Mouse (Mus musculus): ENCODE measurements at regions not wholly inside any gene's neighbourhood (a gene's known extent, or its start where the extent isn't known, plus 50 kb on each side); places are given as distances from the start of the nearest gene placed in this dataset.
A peak's percentile ranks its signal among the peaks of the same experiment; 100 is the strongest.

- no peak overlapping the region for H3K4me2 ChIP-seq
- H3K4me3 ChIP-seq = no peak overlapping the region
- H3K9ac ChIP-seq = no peak overlapping the region
- WGBS = 85% methylated on average over 3 of the region's 3 CpGs
- no peaks in the 10 kb centered on the region for H3K27me3 ChIP-seq
- H3K36me3 ChIP-seq = no peaks in the 10 kb centered on the region
- no peaks in the 10 kb centered on the region for H3K9me3 ChIP-seq
- H3K27ac ChIP-seq = no peak overlapping the region
- ATAC-seq (ENCODE audit: insufficient number of reproducible peaks, insufficient read depth, low FRiP score, low TSS enrichment, low read depth) = no peak
- H3K4me1 ChIP-seq = no peaks in the 10 kb centered on the region
Observed at GRCm38 (mm10) chr6:120614526-120614925, 51.6 kb upstream of the Cecr2 start.

- no peaks in the 10 kb centered on the region for H3K36me3 ChIP-seq
- no peak overlapping the region for H3K27ac ChIP-seq
- no peaks in the 10 kb centered on the region for H3K27me3 ChIP-seq
- 73% methylated on average over 7 of the region's 7 CpGs for WGBS
- H3K4me1 ChIP-seq = no peaks in the 10 kb centered on the region
- ATAC-seq (ENCODE audit: insufficient number of reproducible peaks, insufficient read depth, low FRiP score, low TSS enrichment, low read depth) = no peak
- H3K9me3 ChIP-seq = no peaks in the 10 kb centered on the region
- H3K4me2 ChIP-seq = no peak overlapping the region
- no peak overlapping the region for H3K9ac ChIP-seq
- no peak overlapping the region for H3K4me3 ChIP-seq
Observed at GRCm38 (mm10) chr6:120612346-120612745, 53.8 kb upstream of the Cecr2 start.

- no peaks in the 10 kb centered on the region for H3K27me3 ChIP-seq
- H3K4me3 ChIP-seq = no peak overlapping the region
- no peak for ATAC-seq (ENCODE audit: insufficient number of reproducible peaks, insufficient read depth, low FRiP score, low TSS enrichment, low read depth)
- no peaks in the 10 kb centered on the region for H3K36me3 ChIP-seq
- no peak overlapping the region for H3K4me2 ChIP-seq
- WGBS = 83% methylated on average over 4 of the region's 4 CpGs
- no peak overlapping the region for H3K27ac ChIP-seq
- H3K9ac ChIP-seq = no peak overlapping the region
- H3K4me1 ChIP-seq = no peaks in the 10 kb centered on the region
- H3K9me3 ChIP-seq = no peaks in the 10 kb centered on the region
Observed at GRCm38 (mm10) chr6:120609858-120610257, 56.3 kb upstream of the Cecr2 start.

GRCm38 (mm10) chr6:120605471-120605870 is 60.7 kb upstream of the Cecr2 start:
- H3K9me3 ChIP-seq = no peaks in the 10 kb centered on the region
- no peaks in the 10 kb centered on the region for H3K27me3 ChIP-seq
- 96% methylated on average over 2 of the region's 2 CpGs for WGBS
- no peaks in the 10 kb centered on the region for H3K36me3 ChIP-seq
- H3K4me1 ChIP-seq = no peaks in the 10 kb centered on the region
- no peak for ATAC-seq (ENCODE audit: insufficient number of reproducible peaks, insufficient read depth, low FRiP score, low TSS enrichment, low read depth)
- H3K4me3 ChIP-seq = no peak overlapping the region
- H3K27ac ChIP-seq = no peak overlapping the region
- no peak overlapping the region for H3K4me2 ChIP-seq
- H3K9ac ChIP-seq = no peak overlapping the region

- no peak for ATAC-seq (ENCODE audit: insufficient number of reproducible peaks, insufficient read depth, low FRiP score, low TSS enrichment, low read depth)
- no peak overlapping the region for H3K4me3 ChIP-seq
- H3K4me2 ChIP-seq = no peak overlapping the region
- no peaks in the 10 kb centered on the region for H3K4me1 ChIP-seq
- H3K9ac ChIP-seq = no peak overlapping the region
- H3K36me3 ChIP-seq = no peaks in the 10 kb centered on the region
- H3K27me3 ChIP-seq = no peaks in the 10 kb centered on the region
- H3K27ac ChIP-seq = no peak overlapping the region
- H3K9me3 ChIP-seq = no peaks in the 10 kb centered on the region
- WGBS = 55% methylated on average over 6 of the region's 6 CpGs
Observed at GRCm38 (mm10) chr6:120604020-120604958, 61.9 kb upstream of the Cecr2 start.

GRCm38 (mm10) chr6:120603454-120603853 is 62.7 kb upstream of the Cecr2 start:
- WGBS = 51% methylated on average over 2 of the region's 2 CpGs
- Histone ChIP-seq H3K36me3 (no peaks in the 10 kb centered on the region), H3K4me2 (no peak overlapping the region), H3K4me3 (no peak overlapping the region), H3K4me1 (no peaks in the 10 kb centered on the region), H3K27me3 (no peaks in the 10 kb centered on the region), H3K9ac (no peak overlapping the region), H3K27ac (no peak overlapping the region), H3K9me3 (no peaks in the 10 kb centered on the region)
- ATAC-seq (ENCODE audit: insufficient number of reproducible peaks, insufficient read depth, low FRiP score, low TSS enrichment, low read depth) = no peak

- Histone ChIP-seq H3K4me2 (no peak overlapping the region), H3K27ac (no peak overlapping the region), H3K4me1 (no peaks in the 10 kb centered on the region), H3K4me3 (no peak overlapping the region), H3K36me3 (no peaks in the 10 kb centered on the region), H3K27me3 (no peaks in the 10 kb centered on the region), H3K9ac (no peak overlapping the region), H3K9me3 (no peaks in the 10 kb centered on the region)
- WGBS = 86% methylated on average over 2 of the region's 2 CpGs
- no peak for ATAC-seq (ENCODE audit: insufficient number of reproducible peaks, insufficient read depth, low FRiP score, low TSS enrichment, low read depth)
Observed at GRCm38 (mm10) chr6:120600376-120600775, 65.8 kb upstream of the Cecr2 start.

- Histone ChIP-seq H3K27me3 (no peaks in the 10 kb centered on the region), H3K4me2 (no peak overlapping the region), H3K4me1 (no peaks in the 10 kb centered on the region), H3K4me3 (no peak overlapping the region), H3K9ac (no peak overlapping the region), H3K9me3 (no peaks in the 10 kb centered on the region), H3K36me3 (no peaks in the 10 kb centered on the region), H3K27ac (no peak overlapping the region)
- no peak for ATAC-seq (ENCODE audit: insufficient number of reproducible peaks, insufficient read depth, low FRiP score, low TSS enrichment, low read depth)
- 76% methylated on average over 2 of the region's 2 CpGs for WGBS
Observed at GRCm38 (mm10) chr6:120598471-120598870, 67.4 kb upstream of the Hdhd5 start.

- Histone ChIP-seq H3K4me1 (no peaks in the 10 kb centered on the region), H3K27me3 (no peaks in the 10 kb centered on the region), H3K9me3 (no peaks in the 10 kb centered on the region), H3K27ac (no peak overlapping the region), H3K4me3 (no peak overlapping the region), H3K9ac (no peak overlapping the region), H3K36me3 (no peaks in the 10 kb centered on the region), H3K4me2 (no peak overlapping the region)
- ATAC-seq (ENCODE audit: insufficient number of reproducible peaks, insufficient read depth, low FRiP score, low TSS enrichment, low read depth) = no peak
- WGBS = 31% methylated on average over 3 of the region's 3 CpGs
Observed at GRCm38 (mm10) chr6:120597887-120598286, 66.8 kb upstream of the Hdhd5 start.

- Histone ChIP-seq H3K27ac (no peak overlapping the region), H3K9me3 (no peaks in the 10 kb centered on the region), H3K4me2 (no peak overlapping the region), H3K4me1 (peaks cover 10% of the 10 kb centered on the region), H3K27me3 (no peaks in the 10 kb centered on the region), H3K36me3 (no peaks in the 10 kb centered on the region), H3K4me3 (no peak overlapping the region), H3K9ac (no peak overlapping the region)
- 79% methylated on average over 3 of the region's 3 CpGs for WGBS
- no peak for ATAC-seq (ENCODE audit: insufficient number of reproducible peaks, insufficient read depth, low FRiP score, low TSS enrichment, low read depth)
Observed at GRCm38 (mm10) chr6:120596717-120597116, 65.6 kb upstream of the Hdhd5 start.

GRCm38 (mm10) chr6:120594463-120594862 is 63.3 kb upstream of the Hdhd5 start:
- ATAC-seq (ENCODE audit: insufficient number of reproducible peaks, insufficient read depth, low FRiP score, low TSS enrichment, low read depth) = no peak
- H3K27me3 ChIP-seq = no peaks in the 10 kb centered on the region
- no peaks in the 10 kb centered on the region for H3K9me3 ChIP-seq
- no peak overlapping the region for H3K27ac ChIP-seq
- H3K4me1 ChIP-seq = peaks cover 10% of the 10 kb centered on the region
- H3K4me3 ChIP-seq = no peak overlapping the region
- H3K4me2 ChIP-seq = no peak overlapping the region
- no peaks in the 10 kb centered on the region for H3K36me3 ChIP-seq
- WGBS = 89% methylated on average over 8 of the region's 8 CpGs
- H3K9ac ChIP-seq = no peak overlapping the region

- H3K27me3 ChIP-seq = no peaks in the 10 kb centered on the region
- peak overlapping the region; percentile 36; the same call in 1 of the 2 replicates for H3K4me2 ChIP-seq
- ATAC-seq (ENCODE audit: insufficient number of reproducible peaks, insufficient read depth, low FRiP score, low TSS enrichment, low read depth) = no peak
- H3K36me3 ChIP-seq = no peaks in the 10 kb centered on the region
- no peak overlapping the region for H3K27ac ChIP-seq
- H3K4me1 ChIP-seq = peaks cover 10% of the 10 kb centered on the region
- 26% methylated on average over 7 of the region's 7 CpGs for WGBS
- no peak overlapping the region for H3K9ac ChIP-seq
- no peak overlapping the region for H3K4me3 ChIP-seq
- H3K9me3 ChIP-seq = no peaks in the 10 kb centered on the region
Observed at GRCm38 (mm10) chr6:120592705-120593104, 61.6 kb upstream of the Hdhd5 start.

Data from embryonic facial prominence, embryonic 13.5 days (tissue).